Mouse (Mus musculus): ENCODE data around the gene Ky.

Ky gene

GRCm38 (mm10) chr9:102505700-102506585 lies at the start of gene Ky:
Gene Ky, plus strand, starts transcription at chr9:102505750.
- peak; percentile 73 for DNase-seq (ENCODE audit: low read depth)

DNA sequence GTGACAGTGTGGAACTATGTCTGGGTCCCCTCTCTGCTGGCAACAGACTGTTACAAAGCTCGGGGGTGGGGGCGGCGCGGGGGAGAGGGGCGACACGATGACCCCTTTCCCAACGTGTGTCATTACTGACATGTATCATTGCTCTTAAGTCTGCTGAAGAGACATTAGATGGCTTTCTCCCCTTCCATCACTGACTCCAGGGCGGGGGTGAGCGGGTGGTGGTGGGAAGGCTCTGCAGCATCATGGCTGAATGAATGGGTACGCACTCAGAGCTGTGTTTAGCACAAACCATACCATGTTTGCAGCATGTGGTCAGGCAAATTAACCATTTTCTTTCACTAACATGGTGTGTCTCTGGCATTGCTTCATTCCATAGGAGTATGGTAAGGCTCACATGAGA lies 43.3 kb upstream of the Ky start:
- DNase-seq (ENCODE audit: low read depth): no peak

GRCm38 (mm10) chr9:102465044-102465443 lies 40.5 kb upstream of the Ky start:
- no peak for DNase-seq (ENCODE audit: low read depth)

DNA sequence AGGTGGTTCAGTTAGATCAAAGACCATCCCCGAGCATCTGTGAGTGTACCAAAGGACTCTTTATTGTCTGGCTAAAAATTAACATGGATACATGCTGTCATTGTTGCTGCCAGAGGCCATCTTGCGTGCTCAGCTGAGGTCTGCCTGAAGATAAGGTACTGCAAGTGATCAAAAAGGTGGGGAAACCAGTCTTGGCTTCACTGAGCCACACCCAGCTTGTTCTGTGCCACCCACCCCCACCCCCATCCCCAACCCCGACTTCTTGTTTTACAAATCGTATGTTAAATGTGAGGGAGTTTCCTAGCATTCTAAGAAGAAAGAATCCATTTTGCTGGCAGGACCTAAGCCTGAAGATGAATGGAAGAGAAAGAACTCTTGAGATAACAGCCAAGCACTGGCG lies 39.8 kb upstream of the Ky start:
- DNase-seq (ENCODE audit: low read depth): no peak

DNA sequence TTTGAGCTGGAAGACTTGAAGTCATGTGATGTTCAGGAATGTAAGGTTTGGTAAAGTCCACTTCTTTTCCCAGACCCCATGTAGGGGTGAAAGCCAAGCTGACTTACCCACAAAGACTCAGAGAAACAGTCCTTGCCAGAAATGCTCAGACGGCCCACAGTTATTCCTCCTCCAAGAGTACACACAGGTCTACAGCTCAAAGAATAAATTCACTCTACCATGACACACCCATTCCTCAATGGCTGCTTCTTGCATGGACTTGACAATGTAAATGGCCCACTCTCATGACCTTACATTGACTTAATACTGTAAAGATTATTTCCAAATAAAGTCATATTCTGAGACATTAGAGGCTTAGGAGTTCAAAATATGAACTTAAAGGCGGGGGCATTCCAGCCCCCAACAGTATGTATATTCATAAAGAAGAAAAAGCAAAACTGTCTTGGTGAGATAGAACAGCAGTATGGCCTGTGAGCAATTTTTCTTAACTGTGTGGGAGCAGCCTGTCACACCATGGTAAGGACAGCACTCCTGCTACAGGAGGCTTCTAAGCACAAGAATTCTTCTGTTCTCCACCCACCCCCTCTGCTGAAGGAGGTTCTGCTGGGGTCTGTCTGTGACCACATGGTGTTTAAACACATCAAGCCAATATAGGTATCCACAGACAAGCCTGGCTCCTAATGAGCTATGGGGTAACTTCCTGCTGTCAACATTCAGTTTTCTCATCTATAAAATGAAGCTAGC lies 35.3 kb upstream of the Ky start:
- DNase-seq (ENCODE audit: low read depth): no peak

- DNase-seq (ENCODE audit: low read depth): peak; percentile 26
Measured at GRCm38 (mm10) chr9:102477767-102478450, 27.6 kb upstream of the Ky start.

- no peak for DNase-seq (ENCODE audit: low read depth)
Measured at GRCm38 (mm10) chr9:102478451-102478835, 27.1 kb upstream of the Ky start.

GRCm38 (mm10) chr9:102479022-102479421 lies 26.5 kb upstream of the Ky start:
- DNase-seq (ENCODE audit: low read depth): peak; percentile 78

- DNase-seq (ENCODE audit: low read depth): peak; percentile 42
Measured at GRCm38 (mm10) chr9:102492031-102492795, 13.3 kb upstream of the Ky start.

DNA sequence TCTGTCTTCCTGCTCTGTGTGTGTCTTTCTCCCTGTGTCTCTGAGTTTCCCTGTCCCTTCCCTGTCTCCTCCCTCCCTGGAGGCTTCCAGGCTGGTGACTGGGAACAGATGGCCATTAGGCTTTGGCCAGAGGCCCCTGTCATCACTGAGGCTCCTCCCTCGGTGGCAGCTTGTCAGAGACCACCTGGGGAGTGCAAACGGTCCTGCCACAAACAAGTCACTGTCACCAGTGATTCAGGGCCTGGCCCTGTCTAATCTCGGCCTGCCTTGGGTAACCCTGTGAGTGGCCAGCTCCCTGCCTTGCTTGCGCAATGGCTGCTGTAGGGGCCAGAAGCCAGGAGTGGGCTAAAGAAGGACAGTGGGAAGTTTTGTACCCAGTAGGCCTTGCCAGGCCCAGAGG lies 12.5 kb upstream of the Ky start:
- DNase-seq (ENCODE audit: low read depth): no peak

GRCm38 (mm10) chr9:102493916-102494315 lies 11.6 kb upstream of the Ky start:
- no peak for DNase-seq (ENCODE audit: low read depth)

GRCm38 (mm10) chr9:102494454-102494853 lies 11.1 kb upstream of the Ky start:
- no peak for DNase-seq (ENCODE audit: low read depth)

DNA sequence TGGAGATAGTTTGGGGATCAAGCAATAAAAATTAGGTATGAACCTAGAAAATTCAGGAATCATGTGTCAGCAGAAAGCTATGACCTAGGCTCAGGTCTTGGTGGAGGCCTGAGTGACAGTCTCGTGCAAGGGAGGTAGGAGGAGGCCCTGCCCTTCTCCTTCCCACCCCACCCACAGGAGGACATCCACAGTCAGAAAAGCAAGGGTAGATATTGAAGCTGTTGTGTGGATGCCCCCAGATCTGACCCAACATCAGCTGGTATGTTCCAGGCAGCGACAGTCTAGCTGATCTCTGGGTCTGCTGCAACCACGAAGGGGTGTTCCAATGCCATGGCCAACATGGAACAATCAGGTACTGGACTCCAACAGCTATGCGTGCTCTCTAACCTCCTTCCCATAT lies 10.3 kb upstream of the Ky start:
- no peak for DNase-seq (ENCODE audit: low read depth)

GRCm38 (mm10) chr9:102496481-102497041 lies 9.0 kb upstream of the Ky start:
- no peak for DNase-seq (ENCODE audit: low read depth)

DNA sequence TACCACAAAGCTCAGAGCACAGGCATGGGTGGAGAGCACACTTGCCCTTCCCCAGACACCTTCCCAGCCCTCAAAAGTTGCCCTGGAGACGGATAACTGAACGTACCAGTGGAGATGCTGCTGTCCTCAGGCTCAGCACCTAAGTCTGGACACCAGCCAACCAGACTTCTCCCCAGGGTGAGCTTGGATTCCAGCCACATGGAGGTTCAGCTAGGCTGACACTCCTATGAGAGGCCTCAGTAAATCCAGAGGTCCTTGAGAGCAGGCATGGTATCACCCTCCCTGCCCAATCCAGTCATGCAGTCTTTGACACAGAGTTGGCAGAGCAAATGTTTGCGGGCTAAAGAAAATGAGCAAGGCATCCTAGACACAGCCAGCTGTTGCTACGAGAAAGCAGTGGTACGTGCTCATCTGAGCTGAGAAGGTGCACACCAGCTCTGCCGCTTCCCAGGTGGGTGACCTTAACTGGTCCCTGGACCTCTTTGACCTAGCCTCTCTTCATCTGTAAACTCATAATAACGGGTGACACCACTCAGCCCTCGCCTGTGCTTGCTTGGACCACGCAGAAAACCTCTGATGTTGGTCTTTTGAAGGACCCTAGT lies 8.4 kb upstream of the Ky start:
- no peak for DNase-seq (ENCODE audit: low read depth)

DNA sequence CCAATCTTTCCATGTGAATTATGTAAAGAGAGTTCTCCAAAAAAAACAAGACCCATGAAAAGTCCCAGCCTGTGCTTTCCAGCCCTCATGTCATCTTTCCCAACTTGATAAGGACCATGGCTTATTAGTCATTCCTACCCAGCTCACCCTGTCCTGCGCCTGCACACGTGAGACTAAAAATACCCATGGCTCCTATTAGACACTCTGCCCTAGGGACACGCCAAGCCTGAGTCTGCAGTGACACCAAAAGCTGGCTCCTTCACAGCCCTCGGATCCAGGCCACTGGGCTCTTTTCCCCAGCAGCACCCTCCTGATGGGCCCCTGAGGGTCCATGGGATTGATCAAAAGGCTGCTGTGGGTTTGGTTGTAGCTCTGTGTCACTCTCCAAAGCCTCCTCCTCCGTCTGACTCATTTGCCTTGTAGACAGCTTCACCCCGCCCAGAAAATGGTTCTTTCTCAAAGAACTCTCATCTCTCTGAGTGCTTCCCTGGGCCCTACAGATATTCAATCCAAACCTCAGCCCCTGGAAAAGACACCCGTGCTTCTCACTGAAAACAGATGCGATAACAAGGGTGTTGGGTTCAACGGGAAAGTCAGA lies 7.6 kb upstream of the Ky start:
- no peak for DNase-seq (ENCODE audit: low read depth)

- no peak for DNase-seq (ENCODE audit: low read depth)
Measured at GRCm38 (mm10) chr9:102498701-102499100, 6.8 kb upstream of the Ky start.

DNA sequence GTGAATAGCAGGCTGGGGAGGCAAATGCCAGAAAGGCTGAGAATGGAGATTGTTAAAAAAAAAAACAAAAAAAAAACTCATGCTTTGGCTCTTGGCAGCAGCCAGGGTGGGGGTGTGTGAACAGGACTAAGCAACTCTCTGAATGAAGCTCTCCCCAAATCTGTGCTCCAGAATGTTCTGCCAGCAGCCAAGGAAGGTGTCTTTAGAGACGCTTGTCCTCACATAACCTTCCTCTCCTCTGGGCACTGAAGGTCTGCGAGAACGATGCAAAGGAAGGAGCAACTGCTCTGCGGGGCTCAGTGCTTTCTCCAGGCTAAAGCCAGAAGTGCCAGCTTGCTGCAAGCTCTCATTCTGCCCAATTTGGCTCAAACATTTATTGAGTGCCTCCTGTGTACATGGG lies 6.3 kb upstream of the Ky start:
- DNase-seq (ENCODE audit: low read depth): no peak

GRCm38 (mm10) chr9:102499746-102500145 lies 5.8 kb upstream of the Ky start:
- DNase-seq (ENCODE audit: low read depth): no peak

DNA sequence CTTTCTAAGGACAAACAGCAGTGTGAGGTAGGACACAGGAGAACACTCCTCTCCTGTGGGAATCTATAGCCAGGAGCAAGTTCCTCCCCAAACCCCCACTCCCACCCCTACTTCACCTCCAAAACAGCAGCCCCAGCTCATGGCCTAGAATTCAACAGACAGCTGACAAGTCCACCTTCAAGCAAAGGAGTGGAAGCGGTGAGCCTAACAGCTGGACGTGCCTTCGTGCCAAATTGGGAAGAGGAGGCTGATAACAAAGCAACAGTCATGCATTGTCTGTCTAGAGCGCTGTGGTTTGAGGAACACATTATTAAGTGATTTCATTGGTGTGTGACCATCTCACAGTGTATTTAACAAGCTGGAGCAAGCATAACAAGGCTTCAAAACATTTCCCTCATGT lies 4.4 kb upstream of the Ky start:
- DNase-seq (ENCODE audit: low read depth): no peak
